Mouse (Mus musculus) heart, adult 2 months (tissue): ENCODE results near the gene Ttc9c. TPM values are rescaled to one million over a fixed set of nuclear protein-coding genes. Genes with fewer than 3 reads are reported as not detected.

Experiments used
- DNase-seq, 2 experiments: peaks; one replicate each; pipeline ENCODE4 v3.0.0; 2021
- H3K27ac ChIP-seq: fragments of 200-600 bp; 2 replicates; pipeline ENCODE4 v1.8.1; 2022
- H3K27me3 ChIP-seq: fragments of 200-500 bp; 2 replicates; pipeline ENCODE4 v1.6.1; 2012; ENCODE audit warnings: mild to moderate bottlenecking, low read length, inconsistent platforms, mixed read lengths; ENCODE audit not compliant: control insufficient read depth, insufficient read depth
- H3K36me3 ChIP-seq: fragments of 200-500 bp; 2 replicates; pipeline ENCODE4 v1.6.1; 2012; ENCODE audit warnings: low read length, inconsistent platforms; ENCODE audit not compliant: control insufficient read depth, insufficient read depth
- H3K4me1 ChIP-seq: fragments of 200-500 bp; 2 replicates; pipeline ENCODE4 v1.6.1; 2011; ENCODE audit warnings: low read length; ENCODE audit not compliant: control insufficient read depth, insufficient read depth
- H3K4me3 ChIP-seq: fragments of 200-600 bp; 2 replicates; pipeline ENCODE4 v1.8.1; 2022
- H3K79me2 ChIP-seq: fragments of 200-500 bp; replicated peaks from 2 replicates; pipeline ENCODE4 v1.6.1; 2012; ENCODE audit warnings: mild to moderate bottlenecking, inconsistent platforms, low read length, moderate library complexity, mixed read lengths; ENCODE audit not compliant: control insufficient read depth, insufficient read depth
- H3K9ac ChIP-seq: fragments of 200-500 bp; 2 replicates; pipeline ENCODE4 v1.6.1; 2012; ENCODE audit warnings: low read depth, mild to moderate bottlenecking, control low read depth, inconsistent platforms, low read length, mixed read lengths
- CTCF ChIP-seq: fragments of 200-600 bp; IDR thresholded peaks from 2 replicates; pipeline ENCODE4 v1.8.1; 2022; ENCODE audit warnings: antibody characterized with exemption, mild to moderate bottlenecking, moderate library complexity
- EP300 ChIP-seq: fragments of 200-500 bp; IDR thresholded peaks from 2 replicates; pipeline ENCODE4 v1.6.1; 2011; ENCODE audit warnings: low read depth, low read length, control low read depth; ENCODE audit not compliant: insufficient read depth
- POLR2A ChIP-seq: fragments of 200-500 bp; IDR thresholded peaks from 2 replicates; pipeline ENCODE4 v1.6.1; 2011; ENCODE audit warnings: mild to moderate bottlenecking, low read depth, low read length, control low read depth; ENCODE audit not compliant: insufficient read depth
- WGBS: fragments of 180-500 bp; shearing (Covaris S2); methylation state at CpG from one replicate; pipeline ENCODE4 v1.1.7; 2018; 5-methylcytosine and 5-hydroxymethylcytosine counted together
- intact Hi-C: fragments of 180-260 bp; cut with DNase I; formaldehyde crosslinking; loops from one replicate; pipeline ENCODE4 v1.15.1; 2025
- polyA plus RNA-seq: library from polyadenylated mRNA; depleted of rRNA; stranded (reverse); fragments of >200 nt; gene quantifications from 2 replicates; pipeline ENCODE4 v1.2.3, GENCODE M21; 2012
- total RNA-seq, 2 experiments: library from RNA; stranded (reverse); gene quantifications; 2 replicates each; pipeline ENCODE4 v1.2.3; 2021

The Ttc9c gene
- total and polyA plus RNA-seq, 3 experiments: 9.5 to 14.1 (median 14.1) TPM

- Histone ChIP-seq H3K36me3 (peaks cover 27% of the 10 kb centered on the region), H3K27me3 (no peaks in the 10 kb centered on the region), H3K4me3 (peak overlapping the region; percentile 86), H3K4me1 (peaks cover 7% of the 10 kb centered on the region), H3K27ac (peak overlapping the region; percentile 97), H3K79me2 (peaks cover 1% of the 10 kb centered on the region; the same call in 1 of the 2 replicates), H3K9ac (peak overlapping the region; percentile 93)
- TF ChIP-seq CTCF (no peak), POLR2A (no peak), EP300 (no peak)
- intact Hi-C loops: loop anchor here (5.0 kb wide), 1 partner anchor 77 kb away; the partner anchor contains the start of gene Ganab
- under 1% methylated on average over 46 of the region's 48 CpGs for WGBS
- no peak for DNase-seq
These were observed 1.4 kb upstream of the Ttc9c start for GRCm38 (mm10) chr19:8820424-8820956.

GRCm38 (mm10) chr19:8819596-8820423, 677 bp upstream of the Ttc9c start, which contains the start of gene Hnrnpul2:
Hnrnpul2 (plus strand) TSS chr19:8820010.
- peaks cover 27% of the 10 kb centered on the region for H3K36me3 ChIP-seq
- TF ChIP-seq EP300 (0 out of 2 replicates have a peak, but pooled peaks have one; percentile 11), CTCF (no peak), POLR2A (peak; percentile 97)
- WGBS: under 1% methylated on average over 83 of the region's 83 CpGs
- no peaks in the 10 kb centered on the region for H3K27me3 ChIP-seq
- peak within 1 kb of the TSS; percentile 86 for H3K4me3 ChIP-seq
- peak; percentile 98 to 99 for DNase-seq
- H3K9ac ChIP-seq: peak within 1 kb of the TSS; percentile 93
- H3K79me2 ChIP-seq: peaks cover 1% of the 10 kb centered on the region; the same call in 1 of the 2 replicates
- H3K27ac ChIP-seq: peak within 1 kb of the TSS; percentile 97
- intact Hi-C loops: loop anchor here (2.0 to 5.0 kb wide), 6 partner anchors 17 to 98 kb away; partner anchors contain the start of genes 1700092M07Rik, Ganab, Nxf1 and Slc3a2
- peaks cover 7% of the 10 kb centered on the region for H3K4me1 ChIP-seq

GRCm38 (mm10) chr19:8818301-8818798, 783 bp downstream of the Ttc9c start:
- intact Hi-C loops: loop anchor here (2.0 to 5.0 kb wide), 5 partner anchors 16 to 96 kb away; partner anchors contain the start of genes 1700092M07Rik, Nxf1, Slc3a2 and Stx5a
- TF ChIP-seq EP300 (no peak), CTCF (no peak), POLR2A (no peak)
- Histone ChIP-seq H3K27me3 (no peaks in the 10 kb centered on the region), H3K27ac (peak overlapping the region; percentile 97), H3K4me1 (peaks cover 7% of the 10 kb centered on the region), H3K9ac (peak overlapping the region; percentile 62), H3K4me3 (peak overlapping the region; percentile 86), H3K36me3 (peaks cover 18% of the 10 kb centered on the region), H3K79me2 (peaks cover 1% of the 10 kb centered on the region; the same call in 1 of the 2 replicates)
- DNase-seq: no peak
- 9% methylated on average over 14 of the region's 14 CpGs for WGBS

- intact Hi-C loops: loop anchor here (5.0 kb wide), 4 partner anchors 45 to 95 kb away; partner anchors contain the start of genes 1700092M07Rik, Nxf1, Slc3a2 and Stx5a
- peaks cover 5% of the 10 kb centered on the region for H3K4me1 ChIP-seq
- TF ChIP-seq POLR2A: no peak
- no peak for TF ChIP-seq EP300
- TF ChIP-seq CTCF: no peak
- H3K79me2 ChIP-seq: peaks cover 1% of the 10 kb centered on the region; the same call in 1 of the 2 replicates
- H3K4me3 ChIP-seq: no peak overlapping the region
- H3K36me3 ChIP-seq: peaks cover 6% of the 10 kb centered on the region
- WGBS: 61% methylated on average over 3 of the region's 3 CpGs
- no peak overlapping the region for H3K27ac ChIP-seq
- H3K9ac ChIP-seq: no peak overlapping the region
- no peaks in the 10 kb centered on the region for H3K27me3 ChIP-seq
- no peak for DNase-seq
These were observed 2.1 kb downstream of the Ttc9c start for GRCm38 (mm10) chr19:8817001-8817400.

GRCm38 (mm10) chr19:8815812-8816211, 3.3 kb downstream of the Ttc9c start:
- no peak overlapping the region for H3K27ac ChIP-seq
- peaks cover 3% of the 10 kb centered on the region for H3K4me1 ChIP-seq
- H3K4me3 ChIP-seq: no peak overlapping the region
- no peak overlapping the region for H3K9ac ChIP-seq
- H3K79me2 ChIP-seq: peaks cover 1% of the 10 kb centered on the region; the same call in 1 of the 2 replicates
- WGBS: 69% methylated on average over 11 of the region's 11 CpGs
- H3K36me3 ChIP-seq: peaks cover 6% of the 10 kb centered on the region; the same call in 1 of the 2 replicates
- intact Hi-C loops: loop anchor here (5.0 kb wide), 4 partner anchors 44 to 94 kb away; partner anchors contain the start of genes 1700092M07Rik, Nxf1, Slc3a2 and Stx5a
- H3K27me3 ChIP-seq: no peaks in the 10 kb centered on the region
- no peak for DNase-seq
- no peak for TF ChIP-seq CTCF
